Mouse (Mus musculus): ENCODE data around the gene Lipi.

The Lipi gene

DNA sequence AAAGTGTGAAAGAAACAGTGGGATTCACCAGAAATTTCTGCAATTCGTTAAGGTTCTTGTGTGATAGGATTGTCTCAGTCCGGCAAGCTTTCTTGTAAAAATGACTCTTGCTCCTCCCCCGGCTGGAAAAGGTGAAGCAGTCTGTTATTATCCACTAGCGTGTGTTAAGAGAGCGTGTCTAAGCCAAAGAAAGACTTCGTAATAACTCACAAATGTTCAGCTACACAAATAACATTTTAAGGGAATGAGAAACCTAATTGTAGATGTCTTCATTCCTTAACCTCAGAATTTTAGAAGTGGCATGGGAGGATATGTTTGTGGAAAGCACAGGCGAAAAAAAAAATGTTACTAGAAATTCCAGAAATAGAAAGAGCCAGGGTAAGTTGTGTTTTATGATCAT lies at the start of gene Lipi:
Gene Lipi, minus strand, starts transcription at position 101 of the 400 bp plus-strand sequence.
- DNase-seq (ENCODE audit: low read depth, low spot score) = no peak

DNA sequence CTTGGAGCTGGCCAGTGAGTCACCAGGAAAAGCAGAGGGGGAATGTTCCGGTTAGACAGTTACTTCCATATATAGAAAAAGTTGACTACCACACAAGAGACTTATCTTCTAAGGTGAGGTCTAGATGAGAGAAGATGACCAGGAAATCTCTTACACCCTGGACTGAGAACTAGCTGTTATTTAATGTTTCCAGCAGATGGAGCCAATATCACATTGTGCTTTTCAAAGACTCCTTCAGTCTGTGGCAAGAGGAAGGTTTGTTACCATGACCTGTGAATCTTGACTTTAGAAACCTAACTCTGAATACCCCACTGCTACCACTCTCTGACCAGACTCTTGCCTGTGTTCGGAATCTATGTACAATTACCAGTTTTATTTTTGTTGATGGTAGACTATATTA lies 42.0 kb upstream of the Lipi start:
- DNase-seq (ENCODE audit: low read depth, low spot score) = no peak

DNA sequence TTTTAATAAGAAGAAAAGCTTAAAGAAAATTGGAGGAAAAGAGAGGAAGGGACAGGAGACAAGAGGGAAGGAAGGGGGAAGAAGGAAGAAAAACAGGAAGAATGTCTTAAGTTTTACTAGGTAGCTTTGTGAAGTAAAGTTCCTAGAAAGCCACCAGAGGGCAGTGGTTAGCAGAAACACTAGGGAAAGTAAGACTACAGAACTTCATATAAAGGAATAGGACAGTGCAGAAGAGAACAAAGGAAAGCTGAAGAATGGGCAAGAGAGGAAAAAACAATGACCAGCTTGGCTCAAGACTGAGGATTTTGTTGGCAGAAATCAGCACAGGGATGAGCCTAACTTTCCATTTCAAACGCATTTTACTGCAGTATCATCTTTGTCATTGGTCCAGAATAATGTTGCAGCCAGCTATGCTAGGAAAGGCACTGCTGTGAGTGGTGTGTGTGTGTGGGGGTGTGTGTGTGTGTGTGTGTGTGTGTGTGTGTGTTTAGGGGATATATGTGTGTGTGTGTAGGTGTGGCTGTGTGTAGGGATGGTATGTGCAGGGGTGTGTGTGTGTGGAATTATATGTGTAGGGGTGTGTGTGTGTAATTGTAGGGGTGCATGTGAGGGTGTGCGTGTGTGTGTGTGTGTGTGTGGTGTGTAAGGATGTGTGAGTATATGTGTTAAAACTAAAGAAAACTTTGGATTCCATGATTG lies 31.9 kb upstream of the Lipi start:
- peak; percentile 58 for DNase-seq (ENCODE audit: low read depth, low spot score)

DNA sequence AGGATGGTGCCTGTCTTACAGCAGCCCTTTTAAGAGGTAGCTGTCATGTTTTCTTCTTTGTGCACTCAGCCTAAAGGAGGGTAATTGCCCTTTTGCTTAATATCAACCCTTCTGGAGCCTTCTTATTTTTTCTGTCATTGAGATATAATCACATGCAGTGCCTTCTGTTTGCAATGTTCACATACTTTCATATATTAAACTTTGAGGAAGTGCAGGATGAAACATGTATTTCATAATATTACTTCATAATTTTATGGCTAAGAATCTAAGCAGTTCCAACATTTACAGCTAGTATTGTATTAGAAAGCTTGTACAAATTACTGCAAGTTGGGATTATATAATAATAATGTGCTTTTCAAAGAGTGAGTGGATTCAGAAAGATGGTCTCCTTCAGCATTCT lies 26.7 kb upstream of the Lipi start:
- no peak for DNase-seq (ENCODE audit: low read depth, low spot score)

DNA sequence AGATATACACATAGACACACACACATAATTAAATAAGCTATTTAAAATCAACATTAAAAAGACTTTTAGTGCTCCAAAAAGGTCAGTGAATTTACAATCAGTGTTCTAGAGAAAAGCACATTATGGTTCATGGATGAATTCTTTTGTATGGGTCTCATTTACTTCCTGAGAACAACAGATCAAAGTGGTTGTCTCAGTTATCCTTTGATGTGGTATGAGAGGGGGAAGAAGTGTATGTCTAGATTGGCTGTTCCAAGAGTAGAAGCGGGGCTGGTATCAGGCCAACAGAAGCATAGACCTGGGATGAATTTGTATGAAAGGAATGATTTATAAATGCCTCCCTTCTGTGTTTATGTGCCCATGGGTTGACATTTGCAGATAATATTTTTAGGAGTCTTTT lies 20.6 kb upstream of the Lipi start:
- no peak for DNase-seq (ENCODE audit: low read depth, low spot score)

DNA sequence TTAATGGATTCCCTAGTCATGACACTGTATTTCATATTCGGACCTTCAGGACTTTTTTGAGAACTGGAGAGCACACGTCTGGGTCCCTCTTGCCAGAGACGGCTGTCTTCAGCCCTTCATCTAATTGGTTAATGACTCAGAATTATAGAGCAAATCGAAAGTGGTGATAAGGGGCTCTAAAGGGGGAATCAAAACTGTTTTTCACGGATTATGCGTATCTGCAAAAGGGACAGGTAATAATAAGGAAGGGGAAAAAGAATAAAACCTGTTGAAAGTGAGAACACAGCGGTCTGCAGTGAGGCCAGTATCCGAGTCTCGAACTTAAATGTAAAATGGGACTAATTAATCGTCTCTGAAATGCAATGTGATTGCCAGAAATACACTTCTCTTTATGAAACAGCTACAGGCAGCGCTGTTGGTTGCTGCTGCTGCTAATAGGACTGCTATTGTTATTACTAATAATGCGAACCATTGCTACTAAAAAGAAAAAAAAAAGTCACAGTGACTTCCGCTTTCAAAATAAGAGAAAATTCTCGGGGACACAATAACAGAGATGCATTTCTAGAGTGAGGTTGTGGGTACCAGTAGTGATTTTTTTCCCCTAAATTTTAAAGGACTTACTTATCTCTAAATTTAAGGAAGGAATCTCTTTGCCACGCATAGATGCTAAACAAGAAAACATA lies 7.8 kb upstream of the Lipi start:
- DNase-seq (ENCODE audit: low read depth, low spot score) = peak; percentile 5

DNA sequence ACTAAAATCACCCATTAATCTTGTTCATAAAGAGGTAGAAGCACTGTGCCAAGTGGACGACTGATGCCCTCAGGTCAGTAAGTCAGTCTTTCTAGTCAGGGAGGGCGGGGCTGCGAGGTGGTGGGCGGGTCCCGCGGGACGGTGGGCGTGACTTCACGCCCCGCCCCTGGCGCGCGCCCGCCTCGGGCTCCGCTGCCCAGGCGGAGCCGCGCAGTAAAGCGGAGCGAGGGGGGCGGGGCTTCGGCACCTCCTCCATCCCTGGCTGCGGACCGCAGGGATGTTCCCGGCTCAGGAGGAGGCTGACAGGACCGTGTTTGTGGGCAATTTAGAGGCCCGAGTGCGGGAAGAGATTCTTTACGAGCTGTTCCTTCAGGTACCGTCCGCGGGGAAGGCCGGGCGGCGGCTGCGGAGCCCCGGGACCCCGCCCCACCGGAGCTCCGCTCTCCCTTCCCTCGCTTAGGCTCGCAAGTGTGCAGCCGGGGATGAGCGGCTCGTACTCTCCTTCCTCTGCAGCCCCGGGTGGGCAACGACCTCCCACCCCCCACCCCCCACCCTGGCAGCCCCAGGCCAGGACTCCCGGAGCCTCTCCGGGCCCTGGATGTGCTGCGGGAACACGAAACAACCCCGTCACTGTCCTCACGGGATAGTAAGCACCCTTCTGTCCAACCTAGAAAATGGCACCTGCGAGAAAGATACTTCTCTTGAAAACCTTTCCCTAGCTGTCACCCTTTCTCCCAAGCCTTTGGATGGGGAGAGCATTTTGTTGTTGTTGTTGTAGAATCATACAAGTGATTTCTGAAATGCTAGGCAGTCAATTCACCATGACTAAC lies 7.0 kb upstream of the Lipi start, which contains the start of gene Rbm11:
Gene Rbm11, plus strand, starts transcription at position 174 of the 830 bp plus-strand sequence.
- DNase-seq (ENCODE audit: low read depth, low spot score) = peak; percentile 73

DNA sequence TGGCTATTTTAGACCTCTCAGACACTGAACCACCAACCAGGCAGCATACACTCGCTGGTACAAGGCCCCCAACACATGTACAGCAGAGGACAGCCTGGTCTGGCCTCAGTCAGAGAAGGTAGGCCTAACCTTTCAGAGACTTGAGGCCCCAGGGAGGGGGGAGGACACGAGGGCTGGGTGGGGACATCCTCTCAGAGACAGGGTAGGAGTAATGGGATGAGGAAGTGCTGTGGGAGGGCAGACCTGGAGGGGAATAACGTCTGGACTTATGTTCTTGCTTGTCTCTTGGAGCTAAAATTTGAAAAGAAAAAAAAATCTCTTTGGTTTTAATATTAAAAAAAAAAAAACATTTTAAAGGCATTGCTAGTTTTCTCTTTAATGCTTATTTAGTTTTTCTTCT lies 605 bp upstream of the Lipi start:
- no peak for DNase-seq (ENCODE audit: low read depth, low spot score)

DNA sequence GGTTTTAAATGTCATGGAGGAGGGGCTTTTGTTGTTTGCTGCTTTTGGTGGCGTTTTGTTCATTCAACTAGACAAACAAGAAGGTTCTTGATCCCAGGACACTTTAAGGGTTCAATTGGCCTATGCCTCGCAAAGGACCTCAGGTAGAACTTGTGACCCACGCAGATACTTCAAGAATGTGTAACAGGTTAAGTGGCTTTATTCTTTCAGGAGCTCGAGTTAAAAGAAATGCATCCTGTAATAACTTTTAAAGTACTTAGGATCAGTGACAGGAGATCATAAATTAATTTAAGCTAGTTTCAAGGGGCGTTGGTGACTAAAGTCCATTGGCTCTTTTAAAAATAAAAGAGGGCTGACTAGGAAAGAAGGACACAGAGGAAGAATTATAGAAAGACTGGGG lies 3.6 kb downstream of the Lipi start:
- no peak for DNase-seq (ENCODE audit: low read depth, low spot score)

DNA sequence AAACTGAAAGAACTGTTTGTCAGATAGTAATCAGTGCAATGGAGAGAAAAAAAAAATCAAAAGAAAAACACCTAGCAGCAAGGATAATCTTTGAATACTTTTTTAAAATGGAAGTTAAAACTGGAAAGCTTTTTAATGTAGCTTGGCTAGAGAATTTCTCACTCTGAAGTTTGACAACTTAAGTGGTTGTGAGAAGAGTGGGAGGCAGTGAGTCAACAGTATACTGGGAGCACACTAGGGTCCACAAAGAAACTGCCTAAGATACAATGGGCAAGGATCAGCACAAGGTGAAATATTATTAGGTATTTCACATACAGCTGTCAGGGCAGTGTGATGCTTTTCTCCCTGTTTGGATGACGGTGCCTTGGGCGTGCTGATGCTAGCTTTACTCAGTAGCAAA lies 23.0 kb downstream of the Lipi start:
- DNase-seq (ENCODE audit: low read depth, low spot score) = no peak

DNA sequence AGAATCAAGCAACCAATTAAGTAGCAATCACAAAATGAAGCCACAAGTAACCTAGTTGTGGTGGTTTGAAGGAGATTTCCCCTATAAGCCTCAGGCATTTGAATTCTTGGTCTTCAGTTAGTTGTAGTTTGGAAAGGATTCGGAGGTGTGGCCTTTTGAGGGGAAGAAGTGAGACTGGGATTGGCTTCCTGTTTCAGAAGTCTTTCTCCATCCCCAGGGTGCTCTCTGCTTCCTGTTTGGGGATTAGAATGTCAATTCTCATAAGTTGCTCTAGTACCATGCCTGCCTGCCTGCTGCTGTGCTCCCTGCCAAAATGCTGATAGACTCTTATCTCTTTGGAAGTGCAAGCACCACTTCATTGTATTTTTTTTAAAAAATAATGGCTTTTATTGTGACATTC lies 40.6 kb downstream of the Lipi start:
- no peak for DNase-seq (ENCODE audit: low read depth, low spot score)

DNA sequence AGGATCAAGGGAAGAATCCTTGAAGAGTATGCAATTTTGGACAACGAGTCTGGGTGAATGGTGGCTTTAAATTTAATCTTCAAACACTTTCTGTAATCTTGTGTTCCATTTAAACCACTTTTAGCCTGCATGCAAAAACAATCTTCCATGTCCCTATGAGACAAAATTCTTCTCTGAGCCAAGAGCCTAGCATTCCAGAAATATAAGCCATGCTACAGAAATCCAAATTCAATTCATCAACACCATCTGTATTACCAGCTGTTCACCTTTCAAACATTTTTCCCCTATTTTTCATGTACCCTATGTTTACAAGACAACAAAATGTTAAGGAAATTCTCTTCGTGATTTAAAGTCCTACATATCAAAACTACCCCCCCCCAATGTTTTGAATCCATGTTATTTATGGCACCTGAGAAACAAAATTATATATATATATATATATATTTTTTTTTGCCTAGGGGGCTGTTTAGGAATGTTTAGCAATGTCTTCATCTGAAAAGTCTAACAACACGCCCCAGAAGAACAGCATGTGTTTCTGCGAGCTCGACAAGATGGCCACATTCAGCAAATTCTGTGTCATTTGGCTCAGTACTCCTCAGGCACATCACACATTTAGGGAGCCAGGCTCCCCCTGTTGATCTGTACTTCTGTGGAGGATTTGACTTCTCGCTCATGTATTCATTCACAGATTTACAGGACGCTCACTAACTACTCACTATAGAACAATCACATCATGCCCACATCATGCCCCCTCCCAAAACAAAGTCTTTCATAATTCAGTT lies 47.9 kb downstream of the Lipi start:
- DNase-seq (ENCODE audit: low read depth, low spot score) = no peak

DNA sequence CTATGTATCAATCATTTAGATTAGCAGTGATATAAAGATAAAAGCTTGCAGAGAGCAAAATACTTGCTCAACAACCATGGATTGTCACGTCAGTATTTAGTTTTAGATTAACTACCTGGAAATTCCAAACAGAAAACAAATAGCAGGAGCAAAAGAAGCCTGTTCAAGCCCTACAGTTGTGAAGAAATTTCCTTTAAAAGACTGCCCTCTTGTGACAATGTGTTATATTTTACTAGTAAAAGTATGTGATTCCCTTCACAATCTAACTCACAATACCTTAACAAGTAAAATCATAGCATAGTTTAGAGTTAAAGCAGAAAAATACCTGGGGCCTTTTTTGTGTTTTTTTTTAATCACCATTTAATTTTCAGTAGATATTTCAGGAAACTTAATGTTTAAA lies 54.2 kb downstream of the Lipi start:
- DNase-seq (ENCODE audit: low read depth, low spot score) = no peak

DNA sequence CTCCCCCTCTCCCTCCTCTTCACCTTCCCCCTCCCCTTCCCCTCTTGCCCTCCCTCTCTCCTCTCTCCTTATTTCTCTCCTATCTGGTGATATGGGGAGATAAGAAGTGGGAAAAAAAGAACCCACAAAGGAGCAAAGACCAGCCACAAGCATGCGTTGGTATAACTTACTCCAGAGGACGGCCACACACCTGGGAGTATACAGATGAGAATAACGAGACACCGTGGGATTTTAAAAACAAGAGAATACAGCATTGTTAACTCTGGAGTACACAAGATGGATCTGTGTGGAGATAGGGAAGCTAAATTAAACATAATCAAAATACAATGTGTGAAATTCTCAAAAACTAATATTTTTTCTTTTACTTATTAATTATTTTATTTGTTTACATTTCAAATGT lies 89.3 kb downstream of the Lipi start:
- no peak for DNase-seq (ENCODE audit: low read depth, low spot score)
